Mouse (Mus musculus) forebrain, embryonic 13.5 days (tissue): ENCODE measurements around the gene Ncapd2. TPM values are rescaled to one million over a fixed set of nuclear protein-coding genes. Genes with fewer than 3 reads are reported as not detected.

Experiments used
- ATAC-seq: fragments of 200-750 bp; cut with Nextera tagmentation; 2 replicates; pipeline ENCODE4 v1.8.0; 2017
- H3K27ac ChIP-seq: fragments of 300-500 bp; sonication (generic); 2 replicates; pipeline ENCODE4 v1.5.1; 2015; ENCODE audit warnings: inconsistent platforms, mild to moderate bottlenecking, moderate library complexity
- H3K27me3 ChIP-seq: fragments of 300-500 bp; sonication (generic); 2 replicates; pipeline ENCODE4 v1.6.1; 2015; ENCODE audit warnings: mild to moderate bottlenecking, inconsistent platforms
- H3K36me3 ChIP-seq: fragments of 300-500 bp; sonication (generic); 2 replicates; pipeline ENCODE4 v1.6.1; 2015; ENCODE audit warnings: mild to moderate bottlenecking, inconsistent platforms; ENCODE audit not compliant: poor library complexity, severe bottlenecking
- H3K4me1 ChIP-seq: fragments of 300-500 bp; sonication (generic); 2 replicates; pipeline ENCODE4 v1.6.1; 2015; ENCODE audit warnings: inconsistent platforms
- H3K4me2 ChIP-seq: fragments of 300-500 bp; sonication (generic); 2 replicates; pipeline ENCODE4 v1.6.1; 2015; ENCODE audit warnings: inconsistent platforms, mild to moderate bottlenecking, moderate library complexity
- H3K4me3 ChIP-seq: fragments of 300-500 bp; sonication (generic); 2 replicates; pipeline ENCODE4 v1.5.1; 2015; ENCODE audit warnings: mild to moderate bottlenecking, inconsistent platforms
- H3K9ac ChIP-seq: fragments of 300-500 bp; sonication (generic); 2 replicates; pipeline ENCODE4 v1.6.1; 2015; ENCODE audit warnings: mild to moderate bottlenecking, inconsistent platforms
- H3K9me3 ChIP-seq: fragments of 300-500 bp; sonication (generic); replicated peaks from 2 replicates; pipeline ENCODE4 v1.6.1; 2016; ENCODE audit warnings: inconsistent platforms
- WGBS: fragments of 180-500 bp; shearing (Covaris S2); methylation state at CpG from one replicate; pipeline ENCODE4 v1.1.7; 2015; 5-methylcytosine and 5-hydroxymethylcytosine counted together
- polyA plus RNA-seq: library from polyadenylated mRNA; unstranded; fragments of >200 nt; fragmentation: Nextera tagmentation; extraction: Ambion mirVana; gene quantifications from 2 replicates; pipeline ENCODE4 v1.2.1, GENCODE M21; 2015

Gene Ncapd2
- polyA plus RNA-seq, 1 experiment from 2014 or later = 146 TPM

DNA sequence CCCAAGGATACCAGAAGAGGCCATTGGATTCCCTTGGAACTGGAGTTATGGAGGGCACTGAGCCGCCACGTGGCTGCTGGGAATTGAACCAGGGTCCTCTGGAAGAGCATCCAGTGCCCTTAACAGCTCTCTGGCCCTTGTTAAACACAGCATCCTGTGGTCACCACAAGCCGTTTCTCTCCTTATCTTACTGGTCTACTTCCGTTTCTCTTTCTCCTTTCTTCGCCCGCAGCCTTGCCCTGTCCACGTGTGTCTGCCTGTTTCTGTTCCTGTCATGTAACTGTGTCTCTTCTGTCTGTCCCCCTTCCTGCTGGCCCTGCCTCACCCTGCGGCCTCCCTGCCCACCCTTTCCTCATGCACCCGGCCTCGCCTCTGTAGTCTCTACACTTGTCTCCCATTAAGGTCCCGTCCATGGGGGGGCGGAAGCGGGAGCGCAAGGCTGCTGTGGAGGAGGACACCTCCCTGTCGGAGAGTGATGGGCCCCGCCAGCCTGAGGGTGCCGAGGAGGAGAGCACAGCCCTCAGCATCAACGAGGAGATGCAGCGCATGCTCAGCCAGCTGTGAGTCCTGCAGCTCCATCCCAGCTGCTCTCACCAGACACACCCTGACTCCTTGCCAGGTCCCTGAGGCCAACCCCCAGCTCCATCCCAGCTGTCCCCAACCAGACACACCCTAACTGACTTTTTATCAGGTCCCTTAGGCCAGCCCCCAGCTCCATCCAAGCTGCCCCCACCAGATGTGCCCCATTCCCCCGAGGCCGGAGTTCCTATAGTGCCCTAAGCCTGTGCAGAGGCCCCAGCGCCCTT is 39.1 kb downstream of the Ncapd2 start:
- Histone ChIP-seq H3K4me2 (no peak overlapping the region), H3K4me3 (no peak overlapping the region), H3K4me1 (peaks cover 25% of the 10 kb centered on the region), H3K9ac (no peak overlapping the region), H3K36me3 (peaks cover 58% of the 10 kb centered on the region), H3K27me3 (no peaks in the 10 kb centered on the region), H3K27ac (no peak overlapping the region), H3K9me3 (no peaks in the 10 kb centered on the region)
- WGBS = 87% methylated on average over 21 of the region's 22 CpGs
- no peak for ATAC-seq

DNA sequence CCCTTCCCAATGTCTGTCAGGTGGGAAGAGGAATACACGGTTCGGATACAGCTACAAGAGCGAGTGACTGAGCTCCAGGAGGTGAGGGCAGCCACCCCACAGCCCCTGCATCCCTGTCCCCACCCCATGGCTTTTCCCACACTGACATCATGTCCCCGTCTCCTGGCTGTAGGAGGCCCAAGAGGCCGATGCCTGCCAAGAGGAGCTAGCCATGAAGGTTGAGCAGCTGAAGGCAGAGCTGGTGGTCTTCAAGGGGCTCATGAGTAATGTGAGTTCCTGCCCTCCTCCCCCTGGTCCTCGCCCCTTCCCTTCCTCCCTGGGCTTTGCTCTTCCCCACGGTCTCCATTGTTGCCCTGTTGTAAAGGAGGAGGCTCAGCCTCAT is 41.9 kb downstream of the Ncapd2 start:
- Histone ChIP-seq H3K27ac (no peak overlapping the region), H3K4me3 (no peak overlapping the region), H3K27me3 (no peaks in the 10 kb centered on the region), H3K9ac (no peak overlapping the region), H3K4me2 (no peak overlapping the region), H3K36me3 (peaks cover 53% of the 10 kb centered on the region), H3K9me3 (no peaks in the 10 kb centered on the region), H3K4me1 (peaks cover 43% of the 10 kb centered on the region)
- no peak for ATAC-seq
- WGBS = 73% methylated on average over 7 of the region's 7 CpGs

DNA sequence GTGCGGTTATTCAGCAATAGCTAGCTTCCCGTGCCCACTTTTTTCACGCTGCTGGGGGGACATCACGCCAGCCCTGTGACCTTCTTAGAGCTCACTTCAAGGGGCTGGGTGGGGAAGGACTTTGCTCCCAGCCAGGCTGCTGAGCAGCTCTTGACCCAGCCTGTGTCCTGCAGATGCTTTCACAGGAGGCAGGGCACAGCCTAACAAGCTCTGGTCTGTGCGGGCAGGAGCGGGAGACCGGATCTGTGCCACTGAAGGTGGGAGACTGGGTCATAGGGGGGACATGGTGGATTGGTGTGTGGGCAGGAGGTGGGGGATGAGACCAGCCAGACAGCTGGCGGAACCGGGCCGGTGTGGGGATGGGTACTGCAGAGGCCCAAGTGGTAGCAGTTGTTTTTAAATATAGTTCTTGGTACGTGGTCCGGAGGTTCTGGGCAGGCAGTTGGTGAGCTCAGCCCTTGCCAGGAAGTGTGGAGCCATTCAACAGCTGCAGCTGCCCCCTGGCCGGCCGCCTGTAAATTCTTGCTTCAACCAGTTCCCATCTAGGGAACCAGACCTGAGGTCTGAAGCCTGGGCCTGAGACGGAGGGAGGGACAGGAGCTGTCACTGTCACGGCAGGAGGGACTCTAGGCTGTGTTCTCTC is 42.5 kb downstream of the Ncapd2 start:
- Histone ChIP-seq H3K27me3 (no peaks in the 10 kb centered on the region), H3K36me3 (peaks cover 56% of the 10 kb centered on the region), H3K9me3 (no peaks in the 10 kb centered on the region), H3K4me2 (0 out of 2 replicates have a peak overlapping the region, but pooled peaks have one; percentile 1), H3K27ac (no peak overlapping the region), H3K4me3 (no peak overlapping the region), H3K9ac (no peak overlapping the region), H3K4me1 (peaks cover 46% of the 10 kb centered on the region)
- ATAC-seq = no peak
- 88% methylated on average over 16 of the region's 16 CpGs for WGBS

DNA sequence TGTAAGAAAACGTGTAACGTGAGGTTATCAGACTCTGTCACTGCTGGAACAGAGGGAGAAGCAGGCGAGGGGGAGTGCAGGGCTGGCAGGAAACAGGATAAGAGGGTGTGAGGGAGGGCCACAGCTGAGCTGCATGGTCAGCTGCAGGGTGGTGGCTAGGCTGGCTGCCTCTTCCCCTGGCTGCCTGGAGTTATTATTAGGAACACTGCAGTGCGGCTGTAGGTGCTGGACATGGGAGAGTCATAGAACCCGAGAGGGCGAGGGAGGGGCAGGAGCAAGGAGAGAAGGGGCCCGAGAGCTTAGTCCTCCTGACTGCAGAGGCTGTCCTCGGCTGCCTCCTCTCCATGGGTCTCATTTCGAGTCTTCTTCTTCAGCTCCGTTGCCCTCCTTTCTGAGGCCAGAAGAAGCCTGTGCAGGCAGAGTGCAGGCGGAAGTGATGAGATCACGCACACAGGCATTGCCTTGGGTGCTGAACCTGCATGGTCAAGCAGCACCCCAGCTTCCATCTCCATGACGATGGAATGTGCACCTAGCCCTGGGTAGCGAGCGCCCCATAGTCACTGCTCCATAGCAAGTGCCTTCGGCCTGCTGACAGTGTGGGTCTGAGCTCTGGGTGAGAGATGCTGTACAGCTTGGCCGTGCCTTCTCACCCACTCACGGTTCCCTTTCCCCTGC is 43.1 kb downstream of the Ncapd2 start:
- WGBS = 78% methylated on average over 18 of the region's 18 CpGs
- Histone ChIP-seq H3K27ac (no peak overlapping the region), H3K4me1 (peaks cover 46% of the 10 kb centered on the region)

DNA sequence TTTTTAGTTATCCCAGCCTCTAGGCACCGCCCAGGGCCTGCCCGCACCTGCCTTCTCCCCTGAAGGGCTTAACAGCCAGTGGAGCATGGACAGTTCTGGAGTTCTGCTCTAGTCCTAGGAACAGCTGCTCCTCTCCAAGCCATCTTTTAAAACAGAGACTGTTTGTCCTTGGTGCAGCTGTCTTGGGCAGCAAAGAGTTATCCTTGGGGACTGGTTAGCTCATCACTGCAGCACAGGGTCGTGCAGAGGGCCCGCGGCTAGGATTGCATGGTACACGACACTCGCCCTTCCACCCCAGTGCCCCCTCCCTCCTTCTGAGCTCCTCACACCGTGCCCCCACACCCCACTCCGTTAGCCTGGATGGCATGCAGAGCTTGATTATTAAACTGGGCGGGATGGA is 44.2 kb downstream of the Ncapd2 start:
- WGBS = 80% methylated on average over 10 of the region's 10 CpGs
- peaks cover 46% of the 10 kb centered on the region for H3K4me1 ChIP-seq
- H3K4me2 ChIP-seq = peak overlapping the region; percentile 95; the same call in 1 of the 2 replicates
- H3K9ac ChIP-seq = peak overlapping the region; percentile 47
- H3K9me3 ChIP-seq = no peaks in the 10 kb centered on the region
- H3K4me3 ChIP-seq = no peak overlapping the region; the same call in 1 of the 2 replicates
- peaks cover 53% of the 10 kb centered on the region for H3K36me3 ChIP-seq
- no peaks in the 10 kb centered on the region for H3K27me3 ChIP-seq
- no peak overlapping the region for H3K27ac ChIP-seq
- ATAC-seq = no peak

More for the DNA sequence above, 43.1 kb downstream of the Ncapd2 start:
- H3K36me3 ChIP-seq = peaks cover 54% of the 10 kb centered on the region
- ATAC-seq = no peak
- H3K9me3 ChIP-seq = no peaks in the 10 kb centered on the region
- H3K4me2 ChIP-seq = 0 out of 2 replicates have a peak overlapping the region, but pooled peaks have one; percentile 1
- H3K27me3 ChIP-seq = no peaks in the 10 kb centered on the region
- peak overlapping the region; percentile 6; the same call in 1 of the 2 replicates for H3K4me3 ChIP-seq
- peak overlapping the region; percentile 30; the same call in 1 of the 2 replicates for H3K9ac ChIP-seq

DNA sequence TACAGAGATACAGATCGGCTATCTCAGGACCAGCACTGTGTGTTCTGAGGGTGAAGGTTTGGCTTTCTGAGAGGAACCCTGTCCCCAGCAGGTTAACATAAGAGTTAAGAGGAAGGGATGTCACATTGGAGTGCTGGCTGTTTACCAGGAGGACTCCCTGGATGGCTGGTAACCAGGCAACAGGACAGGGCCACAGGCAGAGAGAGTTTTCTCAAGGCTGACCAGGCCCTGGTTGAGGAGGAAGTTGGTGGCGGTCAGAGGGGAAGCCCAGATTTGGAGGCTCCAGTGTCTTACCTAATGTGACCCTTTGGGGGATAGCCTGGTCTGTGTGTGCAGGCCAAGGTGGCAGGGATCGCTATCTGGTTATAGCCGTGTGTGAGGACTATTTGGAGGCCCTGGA is 44.7 kb downstream of the Ncapd2 start:
- Histone ChIP-seq H3K27ac (no peak overlapping the region), H3K9ac (peak overlapping the region; percentile 47), H3K27me3 (no peaks in the 10 kb centered on the region), H3K9me3 (no peaks in the 10 kb centered on the region), H3K4me2 (peak overlapping the region; percentile 95), H3K4me1 (peaks cover 46% of the 10 kb centered on the region), H3K4me3 (0 out of 2 replicates have a peak overlapping the region, but pooled peaks have one; percentile 82), H3K36me3 (peaks cover 54% of the 10 kb centered on the region)
- ATAC-seq = no peak
- WGBS = 80% methylated on average over 4 of the region's 4 CpGs

DNA sequence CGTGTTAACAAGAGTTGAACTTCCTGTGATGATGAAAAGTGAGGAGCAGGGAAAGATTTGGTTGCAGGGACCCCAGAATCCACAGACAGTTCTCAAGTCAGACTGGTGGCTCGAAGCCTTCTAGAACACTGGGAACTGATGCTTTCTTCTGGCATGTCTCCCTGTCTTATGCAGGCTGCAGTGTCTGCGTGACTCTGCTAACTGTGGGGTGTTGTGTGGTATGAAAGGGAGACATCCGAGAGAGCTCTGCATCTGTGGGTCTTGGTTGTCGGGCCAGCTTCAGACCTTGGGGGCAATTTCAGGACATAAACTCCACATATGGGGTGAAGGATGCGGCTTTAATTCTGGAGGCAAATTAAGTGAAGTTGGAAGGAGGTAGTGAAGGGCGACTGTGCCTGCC is 45.4 kb downstream of the Ncapd2 start:
- Histone ChIP-seq H3K27ac (no peak overlapping the region), H3K27me3 (no peaks in the 10 kb centered on the region), H3K4me1 (peaks cover 46% of the 10 kb centered on the region), H3K4me3 (peak overlapping the region; percentile 82), H3K9me3 (no peaks in the 10 kb centered on the region), H3K4me2 (peak overlapping the region; percentile 95), H3K36me3 (peaks cover 54% of the 10 kb centered on the region), H3K9ac (peak overlapping the region; percentile 97)
- WGBS = 57% methylated on average over 7 of the region's 7 CpGs
- no peak for ATAC-seq

DNA sequence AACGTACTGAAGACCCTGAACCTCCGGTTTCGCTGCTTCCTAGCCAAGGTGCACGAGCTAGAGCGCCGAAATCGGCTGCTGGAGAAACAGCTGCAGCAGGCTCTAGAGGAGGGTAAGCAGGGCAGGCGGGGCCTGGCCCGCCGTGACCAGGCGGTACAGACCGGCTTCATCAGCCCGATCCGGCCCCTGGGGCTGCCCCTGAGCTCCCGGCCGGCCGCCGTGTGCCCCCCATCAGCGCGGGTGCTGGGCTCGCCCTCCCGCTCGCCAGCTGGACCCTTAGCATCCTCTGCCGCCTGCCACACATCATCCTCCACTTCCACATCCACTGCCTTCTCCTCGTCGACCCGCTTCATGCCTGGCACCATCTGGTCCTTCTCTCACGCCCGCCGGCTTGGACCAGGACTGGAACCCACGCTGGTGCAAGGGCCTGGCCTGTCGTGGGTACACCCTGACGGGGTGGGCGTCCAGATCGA is 46.0 kb downstream of the Ncapd2 start:
- no peaks in the 10 kb centered on the region for H3K9me3 ChIP-seq
- under 1% methylated on average over 35 of the region's 35 CpGs for WGBS
- H3K4me2 ChIP-seq = peak overlapping the region; percentile 95
- H3K36me3 ChIP-seq = peaks cover 54% of the 10 kb centered on the region
- ATAC-seq = no peak; the same call in 1 of the 2 replicates
- peaks cover 46% of the 10 kb centered on the region for H3K4me1 ChIP-seq
- peak overlapping the region; percentile 82 for H3K4me3 ChIP-seq
- peak overlapping the region; percentile 88 for H3K27ac ChIP-seq
- no peaks in the 10 kb centered on the region for H3K27me3 ChIP-seq
- H3K9ac ChIP-seq = peak overlapping the region; percentile 97

DNA sequence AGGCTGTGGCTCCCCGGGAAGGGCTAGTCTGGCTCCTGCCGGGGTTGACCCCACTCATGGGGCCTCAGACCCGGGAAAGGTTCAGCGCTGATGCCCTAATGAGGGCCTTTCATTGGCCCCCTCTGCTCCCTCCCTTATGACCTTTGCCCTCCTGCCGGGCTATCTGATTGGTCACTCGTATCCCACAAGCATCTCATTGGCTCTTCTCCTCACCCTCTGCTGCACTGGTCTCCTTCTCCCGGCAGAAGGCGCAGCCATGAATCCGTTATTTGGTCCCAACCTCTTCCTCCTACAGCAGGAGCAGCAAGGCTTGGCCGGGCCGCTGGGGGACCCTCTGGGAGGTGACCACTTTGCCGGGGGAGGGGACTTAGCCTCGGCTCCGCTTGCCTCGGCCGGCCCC is 46.5 kb downstream of the Ncapd2 start, which contains the start of gene Iffo1:
Gene Iffo1, plus strand, starts transcription at position 241 of the 400 bp plus-strand sequence.
- ATAC-seq = peak; percentile 97

DNA sequence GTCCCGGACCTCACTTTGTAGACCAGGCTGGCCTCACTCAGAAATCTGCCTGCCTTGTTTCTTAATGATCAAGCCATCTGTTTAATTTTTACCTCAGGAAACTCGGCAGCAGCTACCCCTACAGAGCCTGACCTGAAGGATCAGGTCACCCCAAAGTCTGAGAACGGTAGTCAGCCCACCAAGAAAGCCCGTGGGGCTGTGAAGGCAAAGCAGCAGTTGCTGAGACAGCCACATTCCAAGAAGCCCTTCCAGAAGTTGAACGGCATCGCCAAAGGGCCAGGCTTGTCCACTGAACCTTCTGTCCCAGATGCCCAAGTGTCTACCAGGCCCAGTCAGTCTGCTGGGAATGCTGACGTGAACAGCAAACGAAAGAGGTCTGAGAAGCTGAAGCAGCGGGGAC is 47.6 kb downstream of the Ncapd2 start:
- H3K9ac ChIP-seq = no peak overlapping the region
- no peak overlapping the region for H3K27ac ChIP-seq
- no peak overlapping the region for H3K4me3 ChIP-seq
- WGBS = 86% methylated on average over 9 of the region's 9 CpGs
- H3K9me3 ChIP-seq = no peaks in the 10 kb centered on the region
- no peak overlapping the region for H3K4me2 ChIP-seq
- no peaks in the 10 kb centered on the region for H3K27me3 ChIP-seq
- peaks cover 63% of the 10 kb centered on the region for H3K36me3 ChIP-seq
- ATAC-seq = no peak
- H3K4me1 ChIP-seq = peaks cover 40% of the 10 kb centered on the region

More for the DNA sequence above, 46.5 kb downstream of the Ncapd2 start, which contains the start of gene Iffo1:
- Histone ChIP-seq H3K4me3 (peak within 1 kb of the TSS; percentile 82), H3K27ac (peak within 1 kb of the TSS; percentile 88), H3K4me1 (peaks cover 46% of the 10 kb centered on the region), H3K27me3 (no peaks in the 10 kb centered on the region), H3K36me3 (peaks cover 59% of the 10 kb centered on the region), H3K4me2 (peak within 1 kb of the TSS; percentile 95), H3K9me3 (no peaks in the 10 kb centered on the region), H3K9ac (peak within 1 kb of the TSS; percentile 97)
- under 1% methylated on average over 16 of the region's 16 CpGs for WGBS

DNA sequence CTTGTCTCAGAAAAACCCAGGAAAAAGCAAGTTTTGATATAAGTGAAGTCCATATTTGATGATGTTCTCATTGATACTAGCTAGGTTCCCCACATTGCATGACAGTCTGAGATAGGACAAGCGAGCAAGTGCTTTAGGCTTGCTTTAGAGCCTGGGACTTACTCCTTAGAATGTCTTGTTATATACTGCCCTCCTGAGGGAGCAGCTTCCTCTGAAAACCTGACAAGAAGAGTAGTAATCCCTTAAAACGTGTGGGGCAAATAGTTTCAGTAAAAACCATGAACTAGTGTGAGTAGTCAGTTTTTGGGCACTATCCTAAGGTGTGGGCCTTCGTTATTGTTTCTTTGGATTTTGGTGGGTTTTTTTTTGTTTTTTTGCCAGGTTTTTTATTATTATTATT is 48.4 kb downstream of the Ncapd2 start:
- 81% methylated on average over 3 of the region's 3 CpGs for WGBS
- Histone ChIP-seq H3K27me3 (no peaks in the 10 kb centered on the region), H3K27ac (no peak overlapping the region), H3K9me3 (no peaks in the 10 kb centered on the region), H3K4me3 (no peak overlapping the region), H3K4me2 (no peak overlapping the region), H3K9ac (no peak overlapping the region), H3K36me3 (peaks cover 63% of the 10 kb centered on the region), H3K4me1 (peaks cover 32% of the 10 kb centered on the region)
- ATAC-seq = no peak
